Mouse (Mus musculus): ENCODE results near the gene Car5a.

The Car5a gene

GRCm38 (mm10) chr8:121934506-121934905 lies 10.2 kb downstream of the Car5a start:
- DNase-seq (ENCODE audit: low read depth) = no peak

GRCm38 (mm10) chr8:121932668-121933520 lies 11.8 kb downstream of the Car5a start:
- DNase-seq (ENCODE audit: low read depth) = no peak

GRCm38 (mm10) chr8:121932026-121932667 lies 12.6 kb downstream of the Car5a start:
- peak; percentile 67 for DNase-seq (ENCODE audit: low read depth)

GRCm38 (mm10) chr8:121931571-121931970 lies 13.1 kb downstream of the Car5a start:
- no peak for DNase-seq (ENCODE audit: low read depth)

DNA sequence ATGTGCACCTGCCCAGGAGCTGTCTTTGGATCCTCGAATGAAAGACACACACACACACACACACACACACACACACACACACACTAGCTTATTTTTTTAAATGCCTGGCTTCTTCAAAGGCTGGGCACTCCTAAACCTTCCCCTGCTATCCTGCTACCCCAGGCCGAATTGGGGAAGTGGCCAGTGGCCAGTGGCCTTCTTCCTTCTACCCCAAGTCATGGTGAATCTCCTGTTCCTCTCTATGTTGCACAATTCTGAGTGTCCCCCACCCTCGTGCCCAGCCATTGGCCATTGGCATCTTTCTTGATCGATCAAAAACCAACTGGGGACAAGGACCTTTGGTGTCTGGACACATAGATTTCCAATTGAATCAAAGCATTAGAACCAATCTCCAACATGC lies 14.7 kb downstream of the Car5a start:
- DNase-seq (ENCODE audit: low read depth) = no peak

GRCm38 (mm10) chr8:121927316-121927715 lies 17.4 kb downstream of the Car5a start:
- no peak for DNase-seq (ENCODE audit: low read depth)

DNA sequence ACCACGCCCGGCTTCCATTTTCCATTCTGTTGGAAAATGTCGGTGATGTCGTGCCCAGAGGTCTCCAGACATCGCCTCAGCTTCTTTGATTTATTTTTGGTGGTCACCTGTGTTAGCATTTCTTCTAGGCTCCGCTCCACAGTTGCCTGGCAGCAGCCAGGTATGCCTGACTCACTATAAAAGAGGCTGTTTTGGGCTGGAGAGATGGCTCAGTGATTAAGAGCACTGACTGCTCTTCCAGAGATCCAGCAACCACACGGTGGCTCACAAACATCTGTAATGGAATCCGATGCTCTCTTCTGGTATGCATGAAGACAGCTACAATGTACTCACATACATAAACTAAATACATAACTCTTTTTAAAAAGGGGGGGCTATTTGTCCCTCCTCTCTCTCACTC lies 18.4 kb downstream of the Car5a start:
- DNase-seq (ENCODE audit: low read depth) = no peak

DNA sequence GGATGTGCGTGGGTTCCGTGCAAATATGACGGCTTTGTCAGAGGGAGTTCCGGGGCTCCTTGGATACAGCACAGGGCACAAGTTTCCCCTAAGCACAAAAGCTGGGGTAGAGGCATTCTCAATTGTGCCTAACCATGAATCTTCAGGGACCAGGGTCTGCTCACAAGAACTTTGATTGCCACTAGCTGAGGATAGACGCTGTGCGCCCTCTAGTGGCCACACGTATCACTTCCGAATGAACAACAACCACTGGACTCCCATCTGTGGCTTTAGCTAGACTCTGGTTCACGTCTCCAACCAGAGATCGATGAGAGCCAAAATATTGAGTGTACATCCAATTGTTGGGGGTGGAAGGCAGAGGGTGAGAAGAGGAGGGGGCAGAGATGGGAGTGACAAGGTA lies 19.1 kb downstream of the Car5a start:
- no peak for DNase-seq (ENCODE audit: low read depth)

DNA sequence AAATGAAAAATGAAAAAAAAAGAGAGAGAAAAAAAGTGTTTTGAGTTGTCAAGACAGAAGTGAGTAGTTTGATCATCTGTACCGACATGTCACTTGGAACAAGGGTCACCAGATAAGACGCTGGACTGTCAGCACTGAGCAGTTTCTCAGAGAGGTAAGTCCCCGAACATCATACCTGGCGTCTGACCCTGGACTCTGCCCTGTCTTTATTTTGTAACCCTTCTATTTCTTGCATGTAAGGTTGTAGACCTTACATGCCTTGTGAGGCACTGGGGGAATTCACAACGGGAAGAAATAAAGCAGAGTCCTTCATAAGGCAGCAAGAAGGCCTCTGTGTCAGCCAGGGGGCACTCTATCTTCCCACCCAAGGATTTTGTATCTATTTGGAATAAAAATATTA lies 20.0 kb downstream of the Car5a start:
- no peak for DNase-seq (ENCODE audit: low read depth)

DNA sequence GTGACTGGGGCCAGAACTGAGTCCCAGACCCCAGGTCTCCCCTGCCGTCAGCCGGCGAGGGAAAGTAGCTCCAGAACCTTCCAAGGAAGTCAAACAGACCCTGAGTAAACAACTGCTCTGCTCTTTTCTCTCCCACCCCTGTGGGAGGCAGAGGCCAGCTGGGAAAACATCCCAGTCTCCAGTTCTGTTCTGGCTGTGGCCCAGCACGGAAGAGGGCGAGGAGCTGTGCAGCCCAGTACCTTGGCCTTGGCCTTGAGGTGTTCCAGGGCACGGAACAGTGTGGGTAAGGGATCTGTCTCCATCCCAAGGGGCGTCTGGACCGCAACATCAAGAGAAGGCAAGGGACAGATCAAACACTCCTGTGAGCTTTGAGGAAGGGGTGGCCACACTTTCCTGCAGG lies 22.6 kb downstream of the Car5a start:
- DNase-seq (ENCODE audit: low read depth) = peak; percentile 61

GRCm38 (mm10) chr8:121921582-121921981 lies 23.1 kb downstream of the Car5a start:
- no peak for DNase-seq (ENCODE audit: low read depth)

- DNase-seq (ENCODE audit: low read depth) = no peak
These were observed 25.0 kb downstream of the Car5a start for GRCm38 (mm10) chr8:121919731-121920130.

GRCm38 (mm10) chr8:121919158-121919557 lies 25.5 kb downstream of the Car5a start:
- no peak for DNase-seq (ENCODE audit: low read depth)

GRCm38 (mm10) chr8:121913378-121913777 lies 31.3 kb downstream of the Car5a start:
- DNase-seq (ENCODE audit: low read depth) = no peak

DNA sequence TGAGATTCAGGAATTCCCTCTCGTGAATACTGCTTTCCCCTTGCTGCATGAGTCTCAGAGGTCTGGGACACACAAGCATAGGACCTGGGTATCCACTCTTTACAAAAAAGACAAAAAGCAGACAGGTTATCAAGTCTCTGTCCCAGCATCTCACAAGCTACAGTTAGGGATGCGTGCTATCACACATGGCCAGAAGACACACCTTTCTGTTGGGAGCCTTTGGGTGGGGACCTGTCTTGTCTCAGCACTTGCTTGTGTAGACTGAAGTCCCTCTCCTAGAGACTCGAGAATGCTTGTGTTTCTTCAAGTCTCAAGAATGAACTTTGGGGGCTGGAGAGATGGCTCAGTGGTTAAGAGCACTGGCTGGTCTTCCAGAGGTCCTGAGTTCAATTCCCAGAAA lies 31.9 kb downstream of the Car5a start:
- DNase-seq (ENCODE audit: low read depth) = no peak

DNA sequence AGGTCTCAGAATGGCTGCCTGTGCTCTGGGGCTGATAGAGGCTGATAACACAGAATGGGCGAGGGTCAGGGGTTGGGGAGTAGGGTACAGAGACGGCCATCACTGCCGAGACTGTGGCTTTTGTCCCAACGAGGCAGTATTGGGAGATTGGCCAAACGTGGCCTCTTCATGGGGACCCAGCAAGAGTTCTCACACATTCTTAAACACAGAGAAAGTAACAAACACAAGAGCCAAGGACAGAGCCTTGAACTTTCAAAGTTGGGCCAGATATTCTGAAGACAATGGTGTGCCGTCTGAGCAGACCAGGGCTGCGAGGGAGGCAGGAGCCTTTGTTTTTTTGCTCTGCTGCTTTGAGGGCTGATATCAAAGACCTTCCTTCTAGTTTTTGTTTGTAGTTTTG lies 32.7 kb downstream of the Car5a start:
- no peak for DNase-seq (ENCODE audit: low read depth)

GRCm38 (mm10) chr8:121911400-121911799 lies 33.3 kb downstream of the Car5a start:
- no peak for DNase-seq (ENCODE audit: low read depth)

GRCm38 (mm10) chr8:121909663-121910062 lies 35.0 kb downstream of the Car5a start:
- DNase-seq (ENCODE audit: low read depth) = no peak

- DNase-seq (ENCODE audit: low read depth) = no peak
These were observed 35.6 kb downstream of the Car5a start for GRCm38 (mm10) chr8:121909148-121909541.

DNA sequence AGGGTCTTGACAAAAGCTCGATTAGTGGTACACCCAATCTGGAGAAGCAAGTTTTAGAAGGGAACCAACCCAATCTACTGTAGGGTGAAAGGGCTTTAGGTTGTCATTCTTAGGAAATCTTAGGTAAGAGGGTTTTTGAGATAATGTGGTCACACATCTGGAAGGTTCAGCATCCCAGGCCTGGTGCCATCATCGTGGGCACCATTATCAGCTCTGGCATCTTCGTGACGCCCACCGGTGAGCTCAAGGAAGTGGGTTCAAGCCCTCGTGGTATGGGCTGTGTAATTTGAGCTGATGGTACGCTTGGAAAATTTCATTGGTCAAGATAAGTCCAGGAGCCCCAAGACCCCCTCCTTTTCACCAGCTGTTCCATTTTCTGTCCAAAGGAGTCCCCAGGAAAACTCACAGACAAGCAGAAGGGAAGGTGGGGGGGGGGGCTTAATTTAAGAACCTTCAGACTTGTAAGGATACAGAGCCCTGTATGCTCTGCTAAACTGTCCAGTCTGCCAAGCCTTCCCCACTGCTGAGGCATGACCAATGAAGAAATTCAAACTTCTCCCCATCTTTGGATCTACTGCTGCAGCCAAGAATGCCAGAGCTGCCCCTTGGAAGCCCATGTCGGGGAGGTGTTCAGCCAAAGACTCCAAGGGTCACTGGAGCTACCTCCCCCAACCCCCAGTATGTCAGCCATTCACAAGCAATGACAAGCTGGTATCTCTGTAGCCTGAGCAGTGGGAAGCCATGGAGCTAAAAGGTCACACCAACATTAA lies 36.1 kb downstream of the Car5a start:
- no peak for DNase-seq (ENCODE audit: low read depth)

GRCm38 (mm10) chr8:121907587-121908248 lies 37.0 kb downstream of the Car5a start, which contains the start of gene Slc7a5:
Gene Slc7a5, minus strand, starts transcription at chr8:121907694.
- peak; percentile 83 for DNase-seq (ENCODE audit: low read depth)

Measured in fibroblast of lung, adult 2 months (primary cell).